Mouse (Mus musculus) T-cell, adult 66 days (primary cell): ENCODE results near the gene Il21r. TPM values are rescaled to one million over a fixed set of nuclear protein-coding genes. Genes with fewer than 3 reads are reported as not detected.

Experiments
- total RNA-seq, 2 experiments: library from RNA; stranded (reverse); gene quantifications; 3 replicates in 1 of 2; 4 replicates in 1 of 2; pipeline ENCODE4 v1.2.4; 2023

Il21r gene
- total RNA-seq = 100 to 1,000 TPM; 165 to 167 TPM

GRCm38 (mm10) chr7:125603185-125603631, at the start of gene Il21r:
Il21r (plus strand) TSS chr7:125603429.

Other genes with a start within 250 kb of the Il21r start
- gene Kdm8, start 158.8 kb upstream of the Il21r start, total RNA-seq = 1 to 10 TPM; 5.7 to 6.1 TPM
- gene Nsmce1, start 111.8 kb upstream of the Il21r start, total RNA-seq = 10 to 100 TPM; 45.1 to 55.9 TPM
- 100 to 1,000 TPM; 264 to 287 TPM for gene Il4ra, start 51.3 kb upstream of the Il21r start, total RNA-seq
- gene Gtf3c1, start 104.4 kb downstream of the Il21r start, total RNA-seq = 10 to 100 TPM; 68.0 to 79.4 TPM
- 10 to 100 TPM; 18.3 to 23.8 TPM for gene D430042O09Rik, start 104.5 kb downstream of the Il21r start, total RNA-seq